Mouse (Mus musculus): ENCODE results near the gene Gtf3c1.

Gtf3c1 gene

DNA sequence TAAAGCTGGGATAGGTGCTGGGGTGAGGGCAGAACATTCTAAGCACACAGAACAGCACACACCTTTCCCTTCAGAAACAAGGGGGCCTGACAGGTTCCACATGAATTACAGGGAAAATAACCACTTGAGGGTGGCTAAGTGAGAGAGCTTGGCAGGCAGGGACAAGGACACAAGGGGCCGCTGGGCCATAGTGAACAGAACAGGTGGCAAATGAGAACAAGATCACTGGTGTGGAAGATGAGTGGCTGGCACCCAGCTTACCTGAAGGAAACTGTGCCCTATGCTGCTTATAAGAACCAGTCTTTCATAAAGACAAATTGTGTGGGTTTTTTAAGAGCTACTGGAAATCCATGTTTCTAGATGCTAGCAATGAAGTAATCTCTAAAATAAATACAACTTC is 4.8 kb downstream of the Gtf3c1 start:
- no peak for DNase-seq

DNA sequence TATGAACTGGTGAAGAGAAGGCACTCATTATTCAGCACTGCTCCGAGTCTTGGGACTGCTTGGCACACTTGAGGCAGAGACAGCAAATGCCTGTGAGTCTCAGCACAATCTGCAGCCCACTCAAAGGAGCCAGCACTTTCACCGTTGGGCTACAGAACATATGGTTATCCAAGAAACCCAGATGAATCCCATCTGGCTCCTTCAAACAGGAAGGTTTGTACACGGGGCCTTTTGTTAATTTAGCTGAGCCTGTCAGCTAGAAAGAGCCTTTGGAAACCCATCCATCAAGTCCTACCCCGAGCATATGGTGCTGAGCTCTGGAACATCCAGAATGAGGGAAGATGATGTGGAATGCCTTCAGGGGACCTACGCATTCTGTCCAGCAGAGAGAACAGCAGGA is 13.5 kb downstream of the Gtf3c1 start:
- no peak for DNase-seq

DNA sequence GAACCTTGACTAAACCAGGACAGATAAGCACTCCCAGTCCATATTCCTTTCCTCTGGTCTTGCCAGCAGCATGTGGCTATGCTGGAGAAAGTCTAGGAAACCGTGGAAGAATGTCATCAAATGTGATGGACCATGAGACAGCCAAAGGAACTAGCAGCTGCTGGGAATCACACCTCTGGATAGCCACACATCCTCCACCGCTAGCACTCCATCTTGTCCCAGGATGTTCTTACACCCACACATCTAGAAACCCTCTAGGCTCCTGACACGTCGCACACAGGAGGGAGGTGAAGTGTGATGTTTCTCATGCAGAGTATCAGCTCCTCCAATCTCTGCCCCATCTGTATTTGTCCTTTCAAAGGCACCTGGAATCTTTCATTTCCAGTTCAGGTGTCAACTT is 17.1 kb downstream of the Gtf3c1 start:
- no peak for DNase-seq

DNA sequence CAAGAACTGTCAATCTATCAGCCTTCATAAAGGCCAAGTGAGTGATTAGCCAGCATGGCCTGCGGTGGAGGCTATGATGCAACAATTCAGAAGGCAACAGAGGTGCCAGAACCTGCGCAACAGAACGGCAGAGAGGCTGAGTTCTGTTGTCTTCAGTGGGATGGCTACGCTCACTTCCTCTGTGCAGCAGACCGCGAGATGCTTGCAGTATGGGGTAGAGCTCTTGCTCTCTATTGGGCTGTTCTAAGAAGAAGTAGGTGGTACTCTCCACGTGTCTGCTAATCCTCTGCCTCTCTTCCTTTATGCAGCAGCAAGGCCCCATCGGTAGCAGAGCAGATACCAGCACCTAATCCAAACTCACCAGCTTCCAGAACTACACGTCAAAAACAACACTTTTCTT is 27.6 kb downstream of the Gtf3c1 start:
- DNase-seq = no peak

DNA sequence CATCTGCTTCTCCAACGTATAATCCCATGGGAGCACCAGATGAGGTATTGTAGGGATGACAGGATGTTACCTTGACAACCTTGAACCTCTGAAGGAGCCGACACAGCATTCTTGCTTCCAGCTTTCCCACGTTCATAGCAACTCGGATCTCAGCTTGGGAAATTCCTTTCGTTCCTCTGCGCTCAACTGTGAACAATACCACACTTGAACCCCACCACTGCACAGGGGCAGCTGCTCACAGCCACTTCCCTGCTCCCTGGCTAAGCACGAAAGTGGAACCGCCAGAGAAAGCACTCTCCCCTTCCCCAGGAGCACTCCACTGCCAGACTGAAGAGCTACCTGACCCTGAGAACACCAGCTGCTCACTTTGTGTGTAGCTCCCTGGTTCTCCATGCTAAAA is 28.8 kb downstream of the Gtf3c1 start:
- peak; percentile 11 for DNase-seq

DNA sequence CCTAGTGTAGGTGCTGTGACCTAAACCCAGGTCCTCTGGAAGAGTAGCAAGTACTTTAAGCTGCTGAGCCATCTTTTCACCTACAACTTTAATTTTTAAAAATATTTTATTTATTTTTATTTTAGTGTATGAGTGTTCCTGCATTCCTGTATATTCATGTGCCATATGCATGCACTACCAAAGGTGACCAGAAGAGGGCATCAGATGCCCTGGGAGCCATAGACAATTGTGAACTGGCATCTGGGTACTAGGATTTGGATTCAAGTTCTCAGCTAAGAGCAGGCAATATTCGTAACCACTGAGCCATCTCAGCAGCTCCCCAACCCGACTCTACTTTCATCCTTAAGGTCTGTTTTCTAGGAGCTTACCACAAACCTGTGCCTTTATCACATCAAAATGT is 32.7 kb downstream of the Gtf3c1 start:
- peak; percentile 59 for DNase-seq

DNA sequence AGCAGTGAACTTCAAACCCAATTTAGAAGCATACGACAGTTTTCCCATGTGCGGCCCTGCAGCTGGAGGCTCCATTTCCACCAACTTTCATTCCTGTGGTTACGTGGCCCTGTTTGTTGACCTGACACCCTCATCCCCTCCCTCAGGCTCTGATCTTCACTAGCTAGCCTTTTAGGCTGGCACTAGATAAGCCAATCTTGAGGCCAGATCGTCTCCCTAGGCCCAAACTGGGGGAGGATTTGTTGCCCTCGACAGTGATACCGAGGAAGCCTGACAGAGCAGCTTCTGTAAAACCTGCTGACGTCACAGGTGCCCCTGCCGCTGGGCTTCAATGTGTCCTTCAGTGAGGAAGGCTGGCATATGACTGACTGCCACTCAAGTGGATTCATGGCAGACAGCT is 36.2 kb downstream of the Gtf3c1 start:
- no peak for DNase-seq

DNA sequence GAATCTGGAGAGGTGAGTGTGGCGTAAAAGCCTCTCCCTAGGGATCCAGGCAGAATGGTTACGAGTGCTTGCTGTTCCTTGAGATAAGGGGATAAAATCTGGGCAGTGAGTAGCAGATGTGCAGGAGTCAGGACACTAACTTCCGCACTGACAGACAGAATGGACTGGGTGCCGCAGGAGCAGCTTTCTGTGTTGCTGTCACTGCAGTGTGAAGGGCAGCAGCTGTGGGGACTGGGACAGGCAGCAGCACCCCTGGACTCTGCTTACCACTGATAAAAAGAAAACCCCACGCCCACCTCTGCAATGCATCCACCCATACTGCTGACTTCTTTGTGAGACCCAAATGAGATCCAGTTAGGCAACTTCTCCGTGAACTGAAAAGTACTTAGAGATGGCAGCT is 36.7 kb downstream of the Gtf3c1 start:
- no peak for DNase-seq

DNA sequence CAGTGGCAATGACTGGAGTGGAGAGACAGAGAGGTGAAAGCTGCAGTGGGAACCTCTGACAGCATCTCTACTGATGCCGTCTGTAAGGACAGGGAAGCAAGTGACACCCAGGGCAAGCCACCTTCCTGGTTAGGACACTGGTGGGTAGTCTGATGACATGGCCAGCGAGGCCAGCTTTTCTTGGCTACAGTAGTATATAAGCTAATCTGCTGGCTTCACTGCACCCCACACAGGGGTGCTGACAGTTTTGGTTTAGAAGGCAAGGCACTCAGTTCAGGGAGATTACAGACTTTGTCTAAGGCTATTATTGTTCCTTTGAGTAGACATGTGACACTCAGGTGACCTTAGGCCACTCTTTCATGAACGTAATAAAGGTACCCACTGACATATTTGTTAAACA is 43.9 kb downstream of the Gtf3c1 start:
- no peak for DNase-seq

DNA sequence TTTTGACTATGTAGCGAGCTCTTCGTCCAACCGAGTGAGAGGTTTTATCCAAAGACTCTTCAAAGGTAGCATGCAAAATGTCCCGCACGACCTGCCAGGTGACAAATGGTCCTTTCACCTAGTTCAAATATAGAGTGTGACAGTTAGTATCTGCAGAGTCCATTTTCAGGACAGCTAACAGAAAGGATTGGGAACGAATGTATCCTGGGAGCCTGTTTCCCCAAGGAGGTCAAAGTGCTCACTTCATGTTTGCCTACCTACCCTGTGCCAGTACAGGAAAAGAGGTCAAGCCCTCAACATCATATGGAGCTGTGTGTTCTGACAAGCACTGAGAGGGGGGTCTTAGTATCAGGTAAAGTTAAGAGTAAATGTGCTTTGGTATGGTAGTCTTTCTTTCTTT is 50.1 kb downstream of the Gtf3c1 start:
- no peak for DNase-seq

DNA sequence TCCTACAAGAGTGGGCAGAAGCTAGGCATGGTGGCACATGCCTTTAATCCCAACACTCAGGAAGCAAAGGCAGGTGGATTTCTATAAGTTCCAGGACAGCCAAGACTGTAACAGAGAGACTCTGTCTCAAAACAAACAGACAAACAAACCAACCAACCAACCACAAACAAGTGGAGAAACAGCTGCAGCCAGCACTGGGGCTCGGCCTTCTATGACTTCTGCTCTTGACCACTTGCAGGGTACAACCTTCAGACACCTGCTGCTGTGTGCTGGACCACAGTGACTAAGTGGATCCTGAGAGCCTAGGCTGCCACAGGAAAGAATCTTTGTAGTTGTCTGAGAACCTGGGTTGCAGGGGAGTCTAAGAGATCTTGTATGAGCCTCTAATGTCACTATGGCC is 58.6 kb downstream of the Gtf3c1 start:
- DNase-seq = no peak

DNA sequence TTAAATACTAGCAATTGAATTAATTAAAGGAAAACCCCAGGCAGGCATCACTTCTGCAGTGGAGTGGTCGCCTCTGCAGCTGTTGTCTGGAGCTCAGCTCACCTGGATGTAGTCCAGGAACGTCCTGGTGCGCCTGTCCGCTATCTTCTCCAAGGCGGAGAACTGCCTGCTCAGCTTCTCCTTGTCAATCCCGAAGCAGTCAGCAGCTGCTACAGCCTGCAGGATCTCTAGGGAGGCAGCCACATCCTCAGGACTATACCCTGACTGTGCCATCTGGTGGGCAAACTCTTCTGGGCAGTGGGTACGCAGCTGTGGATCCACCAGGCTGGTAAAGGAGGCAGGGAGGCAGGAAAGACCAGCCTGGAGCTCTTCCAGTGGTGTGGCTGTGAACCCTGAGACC is 62.2 kb downstream of the Gtf3c1 start:
- no peak for DNase-seq

DNA sequence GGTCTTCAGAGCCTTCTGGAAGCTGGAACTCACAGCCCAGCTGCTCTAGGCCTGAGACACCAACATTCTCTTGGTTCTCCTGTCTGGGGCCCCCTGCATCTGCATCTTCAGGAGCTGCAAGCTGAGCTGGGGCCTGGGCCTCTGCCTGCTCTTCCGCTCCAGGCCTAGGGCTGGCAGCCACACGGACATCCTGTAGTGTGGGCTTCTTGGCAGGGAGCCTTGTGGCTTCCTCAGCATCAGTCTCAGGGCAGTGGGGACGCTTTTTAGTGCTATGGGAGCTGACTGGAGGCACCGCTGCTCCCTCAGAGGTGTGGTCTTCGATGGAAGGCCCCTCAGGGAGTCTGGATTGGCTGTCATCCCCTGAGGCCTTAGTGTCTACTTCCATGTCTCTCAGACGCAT is 63.7 kb downstream of the Gtf3c1 start:
- no peak for DNase-seq

DNA sequence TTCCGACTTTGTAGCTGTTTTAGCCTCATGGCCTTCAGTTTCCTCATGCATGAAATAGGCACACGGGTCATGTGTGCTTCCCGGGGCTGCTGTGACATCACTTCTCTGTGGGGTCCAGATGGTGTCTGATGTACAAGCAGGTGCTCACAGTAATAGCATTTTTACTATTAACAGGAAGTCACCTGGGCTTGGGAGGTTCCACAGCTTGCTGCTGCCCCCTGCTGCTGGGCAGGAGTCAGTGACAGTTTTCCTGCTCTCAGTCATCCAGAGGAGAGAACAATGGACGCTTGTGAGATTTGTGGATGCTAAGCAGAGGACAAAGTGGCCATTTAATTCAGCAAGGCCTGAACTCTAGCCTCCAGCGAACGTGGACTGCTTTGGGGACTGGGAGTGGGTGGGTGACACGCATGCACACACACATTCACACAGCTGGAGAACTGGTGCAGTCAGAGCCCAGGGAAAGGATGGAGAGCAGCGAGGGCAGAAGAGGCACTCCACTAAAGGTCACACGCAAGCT is 68.7 kb downstream of the Gtf3c1 start:
- DNase-seq = peak; percentile 63

DNA sequence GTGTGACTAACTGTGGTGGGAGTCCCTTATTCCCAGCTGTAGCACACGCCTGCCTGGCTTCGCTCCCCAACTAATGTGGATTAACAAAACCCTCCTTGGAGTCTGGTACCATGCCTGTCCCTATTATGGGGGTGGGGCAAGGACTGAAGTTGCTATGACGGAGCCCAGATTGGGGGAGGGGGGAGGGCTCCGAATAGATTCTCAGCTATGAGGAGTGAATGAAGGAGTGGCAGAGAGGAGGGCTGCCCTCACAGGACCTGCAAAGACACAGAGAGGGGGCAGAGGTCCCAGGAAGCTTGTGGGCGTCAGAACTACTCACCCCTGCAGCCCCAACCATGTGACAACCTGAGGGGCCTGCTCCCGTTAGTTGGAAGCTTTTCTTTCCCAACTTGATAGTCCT is 69.2 kb downstream of the Gtf3c1 start:
- no peak for DNase-seq

DNA sequence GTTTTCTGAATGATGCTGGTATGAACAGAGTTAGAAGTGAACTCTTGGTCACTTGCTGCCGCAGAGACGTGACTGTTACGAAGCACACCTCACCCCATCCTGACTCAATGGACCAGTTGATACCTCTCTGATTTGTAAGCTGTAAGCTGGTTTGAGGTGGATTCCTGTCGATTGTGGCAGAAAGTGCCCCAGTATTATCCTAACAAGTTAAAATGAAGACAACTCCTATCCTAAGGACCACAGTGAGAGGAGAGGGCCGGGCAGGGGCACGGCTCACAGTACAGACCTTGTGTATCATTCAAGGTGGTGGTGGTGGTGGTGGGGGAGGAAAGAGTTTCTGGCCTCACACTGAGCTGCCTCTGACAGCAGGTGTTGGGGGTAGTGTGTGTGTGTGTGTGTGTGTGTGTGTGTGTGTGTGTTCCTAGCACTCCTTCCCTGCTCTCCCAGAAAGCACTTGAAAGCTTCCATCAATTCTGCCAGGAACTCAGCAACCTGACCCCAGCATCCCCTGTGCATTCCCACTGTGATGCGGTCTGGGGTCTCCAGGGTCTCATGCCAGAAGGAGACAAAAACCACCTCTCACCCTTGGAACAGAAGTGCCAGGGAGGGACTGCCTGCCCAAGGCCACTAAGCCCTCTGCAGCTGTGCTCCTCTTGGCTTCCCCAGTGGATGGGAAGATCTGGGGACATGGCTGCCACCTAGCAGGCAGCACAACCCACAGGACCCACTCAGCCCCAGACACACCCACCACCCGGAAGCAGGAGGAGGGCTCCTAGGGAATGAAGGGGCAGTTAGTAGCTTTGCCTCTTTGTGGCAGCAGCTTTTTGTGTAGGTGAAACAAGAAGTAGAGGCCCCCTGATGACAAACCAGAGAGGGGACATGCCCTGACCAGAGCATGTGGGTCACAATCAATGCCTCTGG is 70.1 kb downstream of the Gtf3c1 start:
- no peak for DNase-seq

DNA sequence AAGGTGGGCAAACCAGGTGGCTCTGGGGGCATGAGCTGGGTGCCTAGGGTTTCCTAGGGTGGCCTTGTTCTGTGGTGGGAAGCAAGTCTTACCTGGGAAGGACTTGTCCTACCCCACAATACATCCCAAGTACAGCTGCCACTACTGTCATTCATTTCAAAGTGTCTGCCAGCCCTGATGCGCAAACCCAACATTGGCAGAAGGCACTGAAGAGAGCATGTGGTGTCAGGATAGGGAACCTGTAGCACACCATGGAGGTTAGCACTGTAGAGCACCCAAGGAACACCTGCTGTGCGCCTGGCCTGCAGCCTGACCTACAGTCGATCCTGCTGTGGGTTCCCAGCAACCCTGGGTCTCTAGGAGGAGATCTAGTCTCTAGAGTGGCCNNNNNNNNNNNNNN is 76.6 kb downstream of the Gtf3c1 start:
- no peak for DNase-seq

DNA sequence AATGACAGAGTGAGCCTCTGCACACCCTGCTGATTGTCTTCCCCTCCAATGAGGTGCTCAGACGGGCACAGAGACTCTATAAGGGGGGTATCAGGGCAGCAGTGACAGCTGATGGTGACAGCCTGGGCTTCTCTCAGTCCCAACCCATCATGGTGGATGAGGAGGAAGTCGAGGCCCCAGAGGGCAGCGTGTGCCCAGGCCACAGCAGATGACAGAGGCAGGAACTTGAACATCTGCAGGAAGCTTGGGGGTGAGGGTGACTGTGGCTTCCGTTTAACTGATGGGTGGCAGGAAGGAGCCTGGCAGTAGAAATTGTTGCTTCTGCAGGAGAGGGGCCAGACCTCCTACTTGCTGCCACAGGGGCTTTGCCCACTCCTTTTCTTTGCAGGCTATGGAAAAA is 77.3 kb downstream of the Gtf3c1 start:
- DNase-seq = no peak

DNA sequence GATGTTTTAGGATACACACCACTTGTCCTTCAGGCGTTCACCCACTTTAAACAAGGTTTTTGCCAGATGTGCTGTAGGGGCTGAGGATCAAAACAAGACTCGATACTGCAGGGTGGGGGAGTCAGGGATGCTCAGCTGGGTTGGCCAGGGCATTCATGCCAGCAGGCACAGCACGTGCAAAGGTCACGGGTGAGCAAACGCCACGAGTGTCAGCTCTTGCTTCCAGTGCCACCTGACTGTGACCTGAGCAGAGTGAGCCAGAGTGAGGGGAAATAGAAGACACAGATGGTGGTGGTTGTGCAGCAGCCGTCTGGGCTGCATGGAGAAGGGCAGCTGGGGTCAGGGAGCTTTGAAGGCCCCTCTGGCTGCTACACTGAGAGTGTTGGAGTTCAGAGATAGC is 81.8 kb downstream of the Gtf3c1 start:
- DNase-seq = no peak

DNA sequence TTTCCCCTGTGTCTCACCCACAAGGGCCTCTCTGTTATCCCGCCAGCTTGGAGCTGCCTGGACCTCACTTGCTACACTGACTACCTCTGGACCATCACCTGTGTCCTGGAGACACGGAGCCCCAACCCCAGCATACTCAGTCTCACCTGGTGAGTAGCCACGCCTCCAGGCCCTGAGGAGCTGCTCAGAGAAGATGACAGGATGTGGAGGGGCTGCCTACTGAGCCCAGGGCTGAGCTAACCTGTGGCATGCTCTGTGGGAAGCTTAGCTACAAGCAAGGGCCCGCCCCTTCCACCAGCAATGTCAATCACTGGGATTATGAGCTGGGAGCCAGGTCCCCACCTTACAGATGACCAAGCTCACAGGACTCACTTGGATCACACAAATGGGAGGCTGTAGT is 82.4 kb downstream of the Gtf3c1 start:
- DNase-seq = no peak

DNA sequence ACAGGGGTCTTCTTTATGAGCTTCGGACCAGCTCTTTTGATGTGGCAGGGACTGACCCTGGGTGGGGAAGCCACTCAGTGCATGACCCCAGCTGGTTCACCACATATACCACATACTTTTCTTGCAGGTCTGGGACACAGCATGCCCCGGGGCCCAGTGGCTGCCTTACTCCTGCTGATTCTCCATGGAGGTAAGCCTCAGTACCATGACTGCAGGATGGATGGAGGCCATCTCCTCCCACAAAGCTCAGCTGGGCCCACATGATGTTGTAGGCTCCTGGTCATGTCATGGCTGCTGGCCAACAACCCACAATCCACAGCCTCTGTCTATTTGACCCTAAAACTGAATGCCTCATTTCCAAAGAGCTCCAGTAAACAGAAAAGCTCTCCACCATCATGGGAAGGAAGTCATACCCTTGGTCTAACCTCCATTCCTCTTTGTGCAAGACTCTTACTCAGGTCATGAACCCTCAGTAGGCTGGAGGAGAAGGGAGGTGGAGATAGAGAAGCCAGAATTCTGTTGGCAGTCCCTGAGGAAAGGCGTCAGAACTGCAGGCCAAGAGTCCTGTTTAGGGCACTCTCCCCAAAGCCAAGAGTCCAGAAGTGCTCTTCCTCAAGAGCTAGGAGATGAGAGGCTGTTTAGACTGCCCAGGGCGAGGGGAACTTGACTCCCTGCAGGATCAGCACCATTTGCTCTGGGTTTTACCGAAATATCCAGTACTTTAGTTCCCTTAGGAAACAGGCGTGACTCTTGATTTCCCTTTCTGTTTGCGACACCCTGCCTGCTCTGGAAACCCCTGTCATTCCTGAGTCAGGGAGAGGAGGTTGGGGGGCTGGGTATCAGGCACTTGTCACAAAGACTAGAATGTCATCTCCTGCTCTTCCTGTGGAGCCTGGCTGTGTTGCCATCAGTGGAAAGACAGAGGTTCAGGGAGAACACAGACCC is 84.6 kb downstream of the Gtf3c1 start:
- no peak for DNase-seq

DNA sequence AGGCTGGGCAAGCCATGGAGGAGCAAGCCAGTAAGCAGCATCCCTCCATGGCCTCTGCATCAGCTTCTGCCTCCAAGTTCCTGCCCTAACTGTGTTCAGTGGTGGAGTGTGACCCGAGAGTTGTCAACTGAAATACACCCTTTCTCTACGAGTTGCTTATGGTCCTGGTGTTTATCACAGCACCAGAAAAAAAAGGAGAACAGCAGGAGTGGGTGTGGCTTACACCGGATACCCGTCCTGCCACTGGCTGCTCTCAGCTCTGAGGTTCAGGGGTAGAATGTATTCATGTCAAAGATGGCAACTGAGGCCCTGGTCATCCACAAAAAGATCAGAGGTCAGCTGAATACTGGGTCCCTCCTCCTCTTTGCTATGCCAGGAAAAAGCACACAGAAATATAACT is 87.5 kb downstream of the Gtf3c1 start:
- DNase-seq = no peak

DNA sequence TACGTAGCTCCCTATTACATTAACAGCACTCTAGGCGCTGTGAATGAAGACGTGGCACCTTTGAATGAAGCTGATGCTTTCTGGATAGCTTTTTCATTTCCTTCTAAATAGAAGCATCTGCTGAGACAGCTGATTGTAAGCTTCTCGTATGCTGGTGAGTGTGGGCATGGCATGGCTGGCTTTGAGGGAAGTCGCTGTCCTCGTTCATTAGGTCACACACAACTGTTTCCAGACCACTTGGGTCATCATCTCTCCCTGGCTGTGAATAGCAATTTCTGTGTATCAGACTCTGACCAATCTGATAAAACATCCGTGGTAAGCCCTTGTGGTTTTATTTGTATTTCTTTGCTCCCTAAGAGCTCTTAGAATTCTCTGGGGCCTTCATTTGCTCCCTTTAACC is 89.6 kb downstream of the Gtf3c1 start:
- DNase-seq = no peak

DNA sequence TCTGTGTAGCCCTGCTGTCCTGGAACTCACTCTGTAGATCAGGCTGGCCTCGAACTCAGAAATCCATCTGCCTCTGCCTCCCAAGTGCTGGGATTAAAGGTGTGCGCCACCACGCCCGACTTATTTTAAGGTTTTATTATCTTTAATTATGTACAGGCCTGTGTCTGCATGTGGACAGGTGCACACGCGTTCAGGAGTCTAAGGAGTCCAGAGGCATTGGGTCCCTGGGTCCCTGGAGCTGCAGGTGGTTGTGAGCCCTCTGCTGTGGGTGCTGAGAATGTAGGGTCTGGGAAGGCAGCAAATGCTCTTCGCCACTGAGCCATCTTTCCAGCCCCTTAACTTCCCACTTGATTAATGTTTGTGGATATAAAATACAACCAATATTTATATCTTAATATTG is 92.1 kb downstream of the Gtf3c1 start:
- no peak for DNase-seq
